Mouse (Mus musculus): Measurements from ENCODE around the gene Tekt4. TPM values are rescaled to one million over a fixed set of nuclear protein-coding genes. Genes with fewer than 3 reads are reported as not detected.

Gene Tekt4
- polyA plus RNA-seq, 1 experiment from 2014 or later = not detected

- no peaks in the 10 kb centered on the region for H3K27me3 ChIP-seq (ENCODE audit: control insufficient read depth, insufficient read depth, low read length)
- no peak overlapping the region for H3K27ac ChIP-seq (replicated peaks; ENCODE audit: low read depth, low read length)
- no peak overlapping the region for H3K4me3 ChIP-seq (ENCODE audit: low read depth, low read length)
- DNase-seq (ENCODE audit: low spot score) (no peak), ATAC-seq (ENCODE audit: insufficient number of reproducible peaks, low FRiP score, low TSS enrichment, low read depth) (no peak)
- peaks cover 13% of the 10 kb centered on the region for H3K4me1 ChIP-seq (ENCODE audit: control insufficient read depth, insufficient read depth, low read length)
- WGBS = 85% methylated on average over 5 of the region's 5 CpGs
- no peak overlapping the region for H3K4me2 ChIP-seq (ENCODE audit: low read depth, severe bottlenecking)
- H3K9ac ChIP-seq (ENCODE audit: low read length) = no peak overlapping the region
- no peaks in the 10 kb centered on the region for H3K36me3 ChIP-seq (ENCODE audit: control insufficient read depth, insufficient read depth, low read length)
- no peaks in the 10 kb centered on the region for H3K9me3 ChIP-seq (ENCODE audit: control insufficient read depth, low read length)
These were observed 65.1 kb downstream of the Tekt4 start for GRCm38 (mm10) chr17:25519511-25519910.

GRCm38 (mm10) chr17:25520492-25520891, 66.1 kb downstream of the Tekt4 start:
- Histone ChIP-seq H3K4me2 (ENCODE audit: low read depth, severe bottlenecking) (peak overlapping the region; percentile 7; the same call in 1 of the 2 replicates), H3K4me3 (ENCODE audit: low read depth, low read length) (no peak overlapping the region), H3K9ac (ENCODE audit: low read length) (no peak overlapping the region), H3K27me3 (ENCODE audit: control insufficient read depth, insufficient read depth, low read length) (no peaks in the 10 kb centered on the region), H3K27ac (replicated peaks; ENCODE audit: low read depth, low read length) (no peak overlapping the region), H3K4me1 (ENCODE audit: control insufficient read depth, insufficient read depth, low read length) (peaks cover 13% of the 10 kb centered on the region), H3K36me3 (ENCODE audit: control insufficient read depth, insufficient read depth, low read length) (no peaks in the 10 kb centered on the region), H3K9me3 (ENCODE audit: control insufficient read depth, low read length) (no peaks in the 10 kb centered on the region)
- 13% methylated on average over 9 of the region's 9 CpGs for WGBS
- DNase-seq (ENCODE audit: low spot score) (no peak), ATAC-seq (ENCODE audit: insufficient number of reproducible peaks, low FRiP score, low TSS enrichment, low read depth) (peak; percentile 51; the same call in 1 of the 2 replicates)

GRCm38 (mm10) chr17:25522080-25522479, 67.7 kb downstream of the Tekt4 start:
- no peak overlapping the region for H3K4me3 ChIP-seq (ENCODE audit: low read depth, low read length)
- no peaks in the 10 kb centered on the region for H3K36me3 ChIP-seq (ENCODE audit: control insufficient read depth, insufficient read depth, low read length)
- peaks cover 8% of the 10 kb centered on the region for H3K4me1 ChIP-seq (ENCODE audit: control insufficient read depth, insufficient read depth, low read length)
- 76% methylated on average over 12 of the region's 12 CpGs for WGBS
- H3K27ac ChIP-seq (replicated peaks; ENCODE audit: low read depth, low read length) = no peak overlapping the region
- no peaks in the 10 kb centered on the region for H3K27me3 ChIP-seq (ENCODE audit: control insufficient read depth, insufficient read depth, low read length)
- DNase-seq (ENCODE audit: low spot score) = no peak
- H3K4me2 ChIP-seq (ENCODE audit: low read depth, severe bottlenecking) = no peak overlapping the region
- ATAC-seq (ENCODE audit: insufficient number of reproducible peaks, low FRiP score, low TSS enrichment, low read depth) = no peak
- H3K9me3 ChIP-seq (ENCODE audit: control insufficient read depth, low read length) = no peaks in the 10 kb centered on the region
- H3K9ac ChIP-seq (ENCODE audit: low read length) = no peak overlapping the region

Other genes starting within 250 kb of the Tekt4 start
- 28.3 and 29.4 TPM in 2 replicates for gene Gnptg, start 214.5 kb upstream of the Tekt4 start, polyA plus RNA-seq (2014; fragmentation: Nextera tagmentation; extraction: Ambion mirVana)
- 63.8 and 66.1 TPM in 2 replicates for gene Tsr3, start 214.4 kb upstream of the Tekt4 start, polyA plus RNA-seq (2014; fragmentation: Nextera tagmentation; extraction: Ambion mirVana)
- gene Baiap3, start 198.3 kb upstream of the Tekt4 start, polyA plus RNA-seq (2014; fragmentation: Nextera tagmentation; extraction: Ambion mirVana) = 0.71 and 0.88 TPM in 2 replicates
- gene Ube2i, start 180.0 kb upstream of the Tekt4 start, polyA plus RNA-seq (2014; fragmentation: Nextera tagmentation; extraction: Ambion mirVana) = 922 and 923 TPM in 2 replicates
- gene Prss34, start 156.2 kb upstream of the Tekt4 start, polyA plus RNA-seq (2014; fragmentation: Nextera tagmentation; extraction: Ambion mirVana) = not detected in 2 replicates
- gene Prss28, start 146.0 kb upstream of the Tekt4 start, polyA plus RNA-seq (2014; fragmentation: Nextera tagmentation; extraction: Ambion mirVana) = not detected in 2 replicates
- not detected in 2 replicates for gene Prss29, start 136.0 kb upstream of the Tekt4 start, polyA plus RNA-seq (2014; fragmentation: Nextera tagmentation; extraction: Ambion mirVana)
- gene Tpsab1, start 109.1 kb upstream of the Tekt4 start, polyA plus RNA-seq (2014; fragmentation: Nextera tagmentation; extraction: Ambion mirVana) = not detected in 2 replicates
- not detected in 2 replicates for gene Tpsb2, start 88.3 kb upstream of the Tekt4 start, polyA plus RNA-seq (2014; fragmentation: Nextera tagmentation; extraction: Ambion mirVana)
- 0.41 and 0.63 TPM in 2 replicates for gene Tpsg1, start 85.3 kb upstream of the Tekt4 start, polyA plus RNA-seq (2014; fragmentation: Nextera tagmentation; extraction: Ambion mirVana)
- gene Cacna1h, start 20.8 kb upstream of the Tekt4 start, polyA plus RNA-seq (2014; fragmentation: Nextera tagmentation; extraction: Ambion mirVana) = 5.5 TPM in 2 replicates
- 0.17 TPM in 1 of 2 replicates, not detected in the other for gene Sstr5, start 42.7 kb downstream of the Tekt4 start, polyA plus RNA-seq (2014; fragmentation: Nextera tagmentation; extraction: Ambion mirVana)
- gene Sox8, start 116.1 kb downstream of the Tekt4 start, polyA plus RNA-seq (2014; fragmentation: Nextera tagmentation; extraction: Ambion mirVana) = 7.1 and 8.8 TPM in 2 replicates
- gene Lmf1, start 124.5 kb downstream of the Tekt4 start, polyA plus RNA-seq (2014; fragmentation: Nextera tagmentation; extraction: Ambion mirVana) = 22.5 and 23.8 TPM in 2 replicates

All from limb, embryonic 11.5 days (tissue).